13 mouse cellular contexts compared by ENCODE assay signal in genomic region chr13:103539577-103539976, GRCm38 (mm10).
DNase-seq lines count a peak whose midpoint lies in the region; ATAC-seq and TF ChIP-seq lines count a peak whose summit lies in the region.
"Had no signal": no experiment of that assay in that cellular context is flagged by ENCODE, and none has a peak within 500 bp of the region (broad histone marks: within the 10 kb centered on the region; RNA-seq: fewer than 3 reads in every experiment).

No protein-coding gene starts in this region.

- no peak for ATAC-seq in limb, embryonic 15.5 days (ENCODE audit: insufficient number of reproducible peaks, low FRiP score, low TSS enrichment, low read depth)
- no peak for ATAC-seq in megakaryocyte progenitor cell, adult 5-6 weeks (replicated peaks; ENCODE audit: poor library complexity)
- ATAC-seq in midbrain, embryonic 16.5 days = no peak
- ATAC-seq: forebrain, postnatal 0 days; intestine, embryonic 16.5 days had no signal

- H3K4me2 ChIP-seq in CH12.LX (ENCODE audit: insufficient read depth, low read depth, poor library complexity, severe bottlenecking) = no peak overlapping the region
- no peak overlapping the region for H3K4me2 ChIP-seq in limb, embryonic 15.5 days
- no peak overlapping the region for H3K4me2 ChIP-seq in midbrain, embryonic 16.5 days (ENCODE audit: low read length)
- H3K4me2 ChIP-seq: heart, embryonic 11.5 days had no signal

- no peak for TF ChIP-seq POLR2A in CH12.LX (IDR thresholded peaks at IDR 0.05; ENCODE audit: low read depth, low read length)

- no peaks in the 10 kb centered on the region for H3K4me1 ChIP-seq in CH12.LX (ENCODE audit: control insufficient read depth in 1 of 2, insufficient read depth in 2 of 2)
- H3K4me1 ChIP-seq in limb, embryonic 15.5 days = peaks cover 9% of the 10 kb centered on the region; the same call in 1 of the 2 replicates
- H3K4me1 ChIP-seq in midbrain, embryonic 16.5 days (ENCODE audit: control insufficient read depth, insufficient read depth, low read length) = no peaks in the 10 kb centered on the region

- no peaks in the 10 kb centered on the region for H3K27me3 ChIP-seq in CH12.LX (replicated peaks)
- H3K27me3 ChIP-seq in limb, embryonic 15.5 days = no peaks in the 10 kb centered on the region
- no peaks in the 10 kb centered on the region for H3K27me3 ChIP-seq in midbrain, embryonic 16.5 days (ENCODE audit: control insufficient read depth, insufficient read depth, low read depth, low read length)

- in situ Hi-C loops in CH12.LX (cut with MboI; ENCODE audit: low pct_ligation_motif_present, low pct_unique_long_range_greater_than_20kb, low sequenced_read_pairs) = no loop called here

- H3K9ac ChIP-seq in CH12.LX (ENCODE audit: insufficient read depth, low read depth) = no peak overlapping the region
- no peak overlapping the region for H3K9ac ChIP-seq in limb, embryonic 15.5 days
- H3K9ac ChIP-seq in midbrain, embryonic 16.5 days (ENCODE audit: low read depth, low read length) = no peak overlapping the region
- H3K9ac ChIP-seq: forebrain, postnatal 0 days had no signal

- dilution Hi-C loops in CH12.LX (cut with MboI; ENCODE audit: extremely low pct_ligation_motif_present, extremely low pct_unique_long_range_greater_than_20kb, low sequenced_read_pairs) = no loop called here

- no peaks in the 10 kb centered on the region for H3K9me3 ChIP-seq in CH12.LX (replicated peaks; ENCODE audit: low read length)
- H3K9me3 ChIP-seq in limb, embryonic 15.5 days = no peaks in the 10 kb centered on the region
- H3K9me3 ChIP-seq in midbrain, embryonic 16.5 days (replicated peaks; ENCODE audit: control insufficient read depth, low read length, poor library complexity, severe bottlenecking) = no peaks in the 10 kb centered on the region

- no peak overlapping the region for H3K27ac ChIP-seq in CH12.LX (ENCODE audit: insufficient read depth, low read depth)
- H3K27ac ChIP-seq in limb, embryonic 15.5 days = peak overlapping the region; percentile 47; the same call in 1 of the 2 replicates
- H3K27ac ChIP-seq in midbrain, embryonic 16.5 days (ENCODE audit: low read length) = no peak overlapping the region
- H3K27ac ChIP-seq: macrophage had no signal

- no peak for TF ChIP-seq EP300 in CH12.LX (IDR thresholded peaks at IDR 0.05; ENCODE audit: low read length)

- no peaks in the 10 kb centered on the region for H3K36me3 ChIP-seq in CH12.LX (replicated peaks in 1 of 2; ENCODE audit: control insufficient read depth in 1 of 2, insufficient read depth in 1 of 2, low read length in 1 of 2)
- H3K36me3 ChIP-seq in limb, embryonic 15.5 days = no peaks in the 10 kb centered on the region
- H3K36me3 ChIP-seq in midbrain, embryonic 16.5 days (ENCODE audit: control insufficient read depth, insufficient read depth, low read length) = no peaks in the 10 kb centered on the region

- H3K79me2 ChIP-seq in CH12.LX (replicated peaks; ENCODE audit: control insufficient read depth, extremely low read depth, insufficient read depth, poor library complexity, severe bottlenecking) = no peaks in the 10 kb centered on the region

- no peak for TF ChIP-seq CTCF in CH12.LX (conservative IDR thresholded peaks at IDR 0.05 in 1 of 2, IDR thresholded peaks at IDR 0.05 in 1 of 2; ENCODE audit: low read depth in 2 of 2, low read length in 2 of 2)

- no peak for TF ChIP-seq RAD21 in CH12.LX (IDR thresholded peaks at IDR 0.05; ENCODE audit: low read depth, low read length)

- WGBS in limb, embryonic 15.5 days = 38% methylated on average over 10 of the region's 10 CpGs
- 84% methylated on average over 10 of the region's 10 CpGs for WGBS in midbrain, embryonic 16.5 days

- peak; percentile 8 for DNase-seq in gastrocnemius, adult 18-20 months (ENCODE audit: low spot score)
- DNase-seq in gastrocnemius, postnatal 4 days (ENCODE audit: low spot score in 2 of 2) = no peak
- DNase-seq in CH12.LX (ENCODE audit: extremely low read depth) = no peak
- DNase-seq in adrenal gland, postnatal 36 days = peak; percentile 79 to 87
- DNase-seq in layer of hippocampus, adult 11-12 months (ENCODE audit: low spot score) = no peak
- DNase-seq: forebrain, postnatal 0 days; thymus, adult 2 months had no signal

- H3K4me3 ChIP-seq in CH12.LX (replicated peaks in 1 of 3; ENCODE audit: low read depth in 2 of 3, low read length in 2 of 3, poor library complexity in 1 of 3) = no peak overlapping the region
- H3K4me3 ChIP-seq in limb, embryonic 15.5 days = no peak overlapping the region
- no peak overlapping the region for H3K4me3 ChIP-seq in midbrain, embryonic 16.5 days (ENCODE audit: low read depth, low read length)

TF ChIP-seq in CH12.LX, 34 proteins besides CTCF, POLR2A, EP300 and RAD21:
- TF ChIP-seq ELF1 (IDR thresholded peaks at IDR 0.05; ENCODE audit: low read depth, low read length) = no peak
- peak; percentile 65 for TF ChIP-seq NRF1 (IDR thresholded peaks at IDR 0.05; ENCODE audit: low read depth, low read length)
- no peak for TF ChIP-seq ZNF384 (IDR thresholded peaks at IDR 0.05; ENCODE audit: low read depth, low read length)
- TF ChIP-seq KAT2A (IDR thresholded peaks at IDR 0.05; ENCODE audit: insufficient replicate concordance, low read length) = no peak
- TF ChIP-seq MEF2A (IDR thresholded peaks at IDR 0.05; ENCODE audit: borderline replicate concordance, low read depth, low read length) = no peak
- TF ChIP-seq ZC3H11A (IDR thresholded peaks at IDR 0.05; ENCODE audit: low read depth, low read length) = no peak
TF ChIP-seq in CH12.LX: peak in this region for 1.

Comparison
In these comparisons a context has a peak if more than half of its experiments do, and no peak if none do; other contexts are left out.
1. DNase-seq: peak in gastrocnemius, adult 18-20 months (single experiment) and adrenal gland, postnatal 36 days (2 of 2); none in gastrocnemius, postnatal 4 days (0 of 2), CH12.LX (single experiment) and layer of hippocampus, adult 11-12 months (single experiment).